Mouse (Mus musculus) layer of hippocampus, postnatal 14 days (tissue): ENCODE data around the gene Ift46. TPM values are rescaled to one million over a fixed set of nuclear protein-coding genes. Genes with fewer than 3 reads are reported as not detected.
"Not testable (repeated sequence)": the region's sequence is repeated elsewhere in the genome, so short reads cannot be mapped to it uniquely, and the experiment has no call there.

Experiments used
- DNase-seq, 2 experiments: peaks; one replicate each; pipeline ENCODE4 v3.0.0; 2021 to 2022; ENCODE audit warnings: low spot score in 2 of 2, mixed read lengths in 1 of 2
- total RNA-seq, 2 experiments: library from RNA; stranded (reverse); gene quantifications; 2 replicates each; pipeline ENCODE4 v1.2.3; 2021

The Ift46 gene
- total RNA-seq, 2 experiments from 2014 or later: 74.9 to 88.5 TPM

GRCm38 (mm10) chr9:44734524-44735494 is 32.9 kb upstream of the Ift46 start, which contains the start of gene Phldb1:
Phldb1 (minus strand) TSS chr9:44735198.
- peak in 1 of 2 experiments; percentile 64 for DNase-seq

DNA sequence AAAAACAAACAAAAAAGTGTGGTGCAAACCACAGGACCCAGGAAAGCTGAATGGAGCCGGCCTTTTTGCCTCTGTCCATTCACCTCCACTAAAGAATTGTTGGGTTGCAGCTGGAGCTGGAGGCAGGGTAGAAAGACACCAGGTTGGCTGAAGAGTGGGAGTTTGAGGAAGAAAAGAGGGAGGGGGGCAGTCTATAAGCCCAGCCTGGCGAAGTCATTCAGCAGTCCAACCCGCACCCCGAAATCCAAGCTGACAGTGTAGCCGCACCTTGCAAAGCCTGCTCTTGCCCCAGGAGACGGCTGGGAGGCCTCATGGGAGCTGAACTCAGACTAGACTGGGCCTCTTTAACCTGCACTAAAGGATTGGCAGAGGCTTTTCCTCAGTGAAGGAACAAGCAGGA is 31.8 kb upstream of the Ift46 start:
- DNase-seq: no peak

DNA sequence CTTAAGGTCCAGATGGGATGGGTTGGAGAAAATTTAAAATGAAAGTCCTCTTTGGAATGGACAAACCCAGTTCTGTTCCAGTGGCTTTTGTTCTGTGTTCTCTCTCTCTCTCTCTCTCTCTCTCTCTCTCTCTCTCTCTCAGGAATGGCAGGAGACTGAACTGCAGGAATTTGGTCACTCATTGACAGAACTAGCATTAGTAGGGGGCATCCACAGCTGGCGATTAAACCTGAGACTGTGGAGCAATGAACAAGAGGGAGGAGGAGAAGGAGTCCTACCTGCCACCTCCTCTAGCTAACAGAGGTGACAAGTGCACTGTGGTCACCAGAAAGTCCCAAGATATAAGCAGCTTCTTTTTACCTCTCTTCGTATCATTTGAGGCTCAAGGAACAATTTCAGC is 31.4 kb upstream of the Ift46 start:
- DNase-seq: no peak

DNA sequence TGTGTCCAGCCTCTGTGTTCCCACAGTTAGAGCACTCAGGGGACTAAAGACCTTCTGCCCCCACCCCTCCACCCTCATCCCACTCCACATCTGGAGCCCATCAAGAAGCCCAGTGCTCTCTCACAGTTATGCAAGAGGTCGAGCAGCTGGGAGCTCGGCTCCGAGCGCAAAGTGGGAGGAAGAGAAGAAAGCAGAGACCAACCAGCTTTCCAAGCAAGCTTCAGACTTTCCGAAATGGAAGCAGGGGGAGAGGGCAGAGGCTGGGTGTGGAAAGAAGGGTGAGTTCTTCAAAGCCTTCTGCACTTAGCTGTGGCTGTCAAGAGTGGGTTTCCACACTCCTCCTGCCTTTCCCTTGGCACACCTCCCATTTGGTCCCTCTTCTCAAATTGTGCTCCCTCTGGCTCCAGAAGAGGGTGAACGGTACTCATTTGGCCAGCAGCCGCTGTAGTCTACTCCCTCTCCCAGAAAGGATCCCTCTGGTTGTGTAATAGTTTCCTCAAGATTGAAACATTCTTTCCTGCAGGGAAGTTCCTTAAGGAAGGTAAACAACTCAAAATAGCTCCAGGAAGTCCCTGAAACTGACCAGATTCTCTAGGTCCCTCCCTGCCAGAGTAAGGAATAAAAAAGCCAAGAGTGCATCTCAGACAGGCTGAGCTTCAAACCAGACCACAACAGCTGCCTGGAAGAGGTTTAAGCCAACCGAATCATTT is 30.3 kb upstream of the Ift46 start:
- DNase-seq: no peak

DNA sequence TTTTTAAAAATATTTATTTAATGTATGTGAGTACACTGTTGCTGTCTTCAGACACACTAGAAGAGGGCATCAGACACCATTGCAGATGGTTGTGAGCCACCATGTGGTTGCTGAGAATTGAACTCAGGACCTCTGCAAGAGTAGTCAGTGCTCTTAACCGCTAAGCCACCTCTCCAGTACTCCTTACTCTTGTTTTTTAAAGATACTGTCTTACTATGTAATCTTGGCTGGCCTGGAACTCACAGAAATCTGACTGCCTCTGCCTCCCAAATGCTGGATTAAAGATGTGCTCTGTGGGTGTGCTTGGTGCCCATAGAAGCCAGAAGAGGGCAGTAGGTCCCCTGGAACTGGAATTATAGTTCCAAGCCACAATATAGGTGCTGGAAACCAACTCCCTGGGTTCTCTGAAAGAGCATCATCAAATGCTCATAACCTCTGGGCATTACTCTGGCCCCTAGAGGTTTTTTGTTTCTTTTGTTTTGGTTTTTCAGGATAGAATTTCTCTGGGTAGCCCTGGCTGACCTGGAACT is 27.0 kb upstream of the Ift46 start:
- DNase-seq: no peak

DNA sequence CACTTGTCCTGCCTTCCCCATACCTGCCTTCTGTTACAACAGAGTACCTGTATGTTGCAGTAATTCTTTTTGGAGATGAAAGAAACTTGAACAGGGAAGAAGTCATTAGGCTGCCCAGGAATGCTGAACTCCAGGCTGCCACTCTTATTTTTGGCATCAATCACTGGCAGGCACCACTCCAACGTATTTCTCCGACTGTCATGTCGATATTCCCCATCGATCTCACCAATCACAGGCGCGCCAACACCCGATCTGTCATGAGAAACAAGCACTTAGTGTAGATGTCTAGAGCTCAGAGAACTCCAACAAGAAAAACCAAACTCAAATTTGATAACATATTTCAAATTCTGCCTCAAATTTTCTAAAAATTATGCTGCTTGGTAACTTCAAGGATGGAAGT is 22.3 kb upstream of the Ift46 start:
- DNase-seq: no peak

DNA sequence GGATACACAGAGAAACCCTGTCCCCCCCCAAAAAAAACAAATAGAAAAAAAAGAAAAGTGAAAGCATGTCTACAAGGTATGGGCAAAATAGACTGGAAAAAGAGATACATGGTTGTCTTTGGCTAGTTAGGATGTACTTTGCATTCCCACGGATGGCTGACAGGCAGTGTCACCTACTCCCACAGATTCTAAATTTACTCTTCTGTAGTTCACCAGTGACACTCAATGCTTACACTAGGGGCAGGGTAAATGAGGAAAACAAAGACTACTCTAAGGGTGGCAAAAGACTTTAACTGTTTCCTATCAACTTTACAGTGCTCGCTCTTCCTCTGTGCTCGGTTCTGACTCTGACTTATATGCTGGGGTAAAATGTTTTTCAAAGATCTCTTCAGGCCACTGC is 21.0 kb upstream of the Ift46 start:
- DNase-seq: no peak

DNA sequence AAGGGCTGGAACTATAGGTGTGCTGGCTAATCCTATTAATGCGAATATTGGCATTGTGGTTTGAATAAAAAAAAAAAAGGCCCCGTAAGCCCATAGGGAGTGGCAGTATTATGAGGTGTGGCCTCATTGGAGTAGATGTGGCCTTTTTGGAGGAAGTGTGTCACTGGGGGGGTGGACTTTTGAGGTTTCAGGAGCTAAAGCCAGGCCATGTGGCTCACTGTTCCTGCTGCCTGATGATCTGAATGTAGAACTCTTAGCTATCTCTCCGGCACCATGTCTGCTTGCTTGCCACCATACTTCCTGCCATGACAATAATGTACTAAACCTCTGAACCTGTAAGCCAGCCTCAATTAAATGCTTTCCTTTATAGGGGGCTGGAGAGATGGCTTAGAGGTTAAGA is 20.4 kb upstream of the Ift46 start:
- DNase-seq: no peak

DNA sequence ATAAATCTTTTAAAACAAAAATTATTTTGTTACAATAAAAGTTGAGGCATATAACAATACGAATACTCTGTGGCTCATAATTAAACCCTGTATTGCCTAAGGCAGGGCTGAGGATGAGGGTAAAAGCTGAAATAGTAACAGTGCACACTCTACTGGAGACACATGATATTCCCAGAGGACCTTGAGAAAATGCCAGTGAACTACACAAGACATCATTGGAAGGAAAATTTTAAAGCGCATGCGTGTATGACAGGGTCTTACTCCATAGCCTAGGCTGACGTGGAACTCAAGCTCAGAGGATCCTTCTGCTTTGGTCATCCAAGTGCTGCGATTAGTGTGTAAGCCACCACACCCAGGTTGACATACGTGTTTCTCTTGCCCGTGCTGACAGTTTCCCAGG is 19.2 kb upstream of the Ift46 start:
- DNase-seq: no peak

DNA sequence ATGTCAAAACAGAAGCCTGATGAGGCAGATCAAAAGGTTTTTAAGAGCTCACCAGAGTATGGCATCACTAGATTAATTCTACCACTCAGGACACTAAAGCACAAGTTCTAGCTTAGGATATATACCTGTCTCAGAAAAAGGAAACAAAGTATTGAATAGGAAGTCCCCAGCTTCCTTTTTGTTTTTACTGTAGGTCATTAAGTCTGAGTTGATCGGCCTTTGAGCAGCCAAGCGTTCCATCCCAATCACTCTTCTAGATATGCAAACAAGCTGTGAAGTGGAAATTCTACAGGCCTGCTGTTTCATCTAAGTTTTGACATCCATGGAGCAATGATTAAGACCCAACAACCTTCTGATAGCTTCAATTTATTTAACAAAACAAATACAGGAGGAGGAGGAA is 6.8 kb upstream of the Ift46 start:
- no peak for DNase-seq

- not testable (repeated sequence) for DNase-seq
Observed at GRCm38 (mm10) chr9:44768029-44768394, 304 bp downstream of the Ift46 start.

- no peak for DNase-seq
Observed at GRCm38 (mm10) chr9:44771376-44771775, 3.7 kb downstream of the Ift46 start.

GRCm38 (mm10) chr9:44772392-44772749 is 4.7 kb downstream of the Ift46 start:
- no peak for DNase-seq

- DNase-seq: peak; percentile 89 to 94
Observed at GRCm38 (mm10) chr9:44772750-44773651, 5.3 kb downstream of the Ift46 start.

GRCm38 (mm10) chr9:44792842-44793241 is 25.1 kb downstream of the Ift46 start:
- no peak for DNase-seq

DNA sequence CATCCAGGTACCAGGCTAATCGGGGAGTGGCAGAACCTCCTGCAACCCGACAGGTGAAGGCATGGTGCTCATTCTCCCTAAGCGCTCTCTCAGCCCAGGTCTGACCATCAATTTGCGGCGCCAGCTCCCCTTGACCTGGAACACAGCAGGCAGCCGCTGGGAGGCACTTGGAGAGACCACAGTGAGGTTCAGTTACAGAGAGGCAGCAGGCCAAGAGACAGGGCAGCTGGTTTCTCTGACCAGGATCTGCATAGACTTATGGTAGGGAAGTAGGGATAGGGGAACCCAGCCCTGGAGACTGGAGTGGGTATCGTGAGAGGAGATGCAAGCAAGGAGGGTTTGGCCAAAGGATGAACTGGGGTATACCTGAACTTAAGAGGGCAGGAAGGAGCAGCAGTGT is 30.6 kb downstream of the Ift46 start:
- DNase-seq: no peak

- DNase-seq: peak; percentile 87 to 90
Observed at GRCm38 (mm10) chr9:44799102-44799957, 31.6 kb downstream of the Ift46 start, which contains the start of gene Tmem25. Tmem25 (minus strand) TSS chr9:44799307.

DNA sequence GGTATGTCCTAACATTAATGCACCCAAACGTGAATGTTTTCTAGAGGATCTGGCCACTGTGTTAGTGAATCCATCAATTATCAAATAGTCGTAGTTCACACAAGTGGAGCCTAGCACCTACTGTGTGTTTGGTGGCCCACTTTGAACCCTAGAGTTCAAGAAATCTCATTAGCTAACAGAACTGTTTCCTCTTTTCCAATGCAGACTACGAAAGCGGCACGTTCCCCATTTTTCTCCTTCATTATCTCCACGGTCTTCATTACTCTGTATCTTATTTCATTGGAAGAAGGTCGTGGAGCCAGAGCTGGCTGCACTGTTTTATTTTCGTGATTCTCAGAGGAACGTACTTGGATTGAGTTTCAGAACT is 32.2 kb downstream of the Ift46 start:
- no peak for DNase-seq

DNA sequence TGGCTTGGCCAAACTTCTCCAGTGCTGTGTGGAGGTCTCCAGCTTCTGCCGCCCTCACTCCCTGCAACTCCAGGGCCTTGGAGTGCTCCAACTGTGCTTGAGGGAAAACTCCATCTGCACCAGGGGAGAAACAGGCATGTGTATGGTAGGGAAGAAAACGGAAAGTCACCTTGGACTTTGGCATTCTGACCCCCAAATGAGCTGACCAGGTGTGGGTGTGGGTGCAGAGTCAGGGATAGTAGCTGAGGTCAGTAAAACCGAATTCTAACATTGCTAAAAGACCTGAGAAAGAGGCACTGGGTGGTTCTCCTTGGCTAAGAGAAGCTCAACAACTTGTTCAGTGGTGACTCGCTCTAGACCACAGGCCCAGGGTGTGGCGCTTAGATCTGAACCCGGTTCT is 34.0 kb downstream of the Ift46 start:
- DNase-seq: no peak

- DNase-seq: no peak
Observed at GRCm38 (mm10) chr9:44802808-44803450, 35.2 kb downstream of the Ift46 start, which contains the start of gene Ttc36. Ttc36 (minus strand) TSS chr9:44803072.
